Mouse (Mus musculus): ENCODE data around the gene Ackr2.

Ackr2 gene

GRCm38 (mm10) chr9:121891301-121891700, 6.9 kb upstream of the Ackr2 start:
- no peak for DNase-seq (ENCODE audit: low spot score in 2 of 2)

- no peak for DNase-seq (ENCODE audit: low spot score in 2 of 2)
Observed at GRCm38 (mm10) chr9:121892057-121892687, 6.0 kb upstream of the Ackr2 start.

- no peak for DNase-seq (ENCODE audit: low spot score in 2 of 2)
Observed at GRCm38 (mm10) chr9:121894447-121894846, 3.7 kb upstream of the Ackr2 start.

- no peak for DNase-seq (ENCODE audit: low spot score in 2 of 2)
Observed at GRCm38 (mm10) chr9:121895392-121895993, 2.7 kb upstream of the Ackr2 start.

- DNase-seq (ENCODE audit: low spot score in 2 of 2): no peak
Observed at GRCm38 (mm10) chr9:121896820-121897219, 1.3 kb upstream of the Ackr2 start.

- no peak for DNase-seq (ENCODE audit: low spot score in 2 of 2)
Observed at GRCm38 (mm10) chr9:121899306-121899705, 1.2 kb downstream of the Ackr2 start.

GRCm38 (mm10) chr9:121900282-121900855, 2.2 kb downstream of the Ackr2 start:
- no peak for DNase-seq (ENCODE audit: low spot score in 2 of 2)

- DNase-seq (ENCODE audit: low spot score in 2 of 2): no peak
Observed at GRCm38 (mm10) chr9:121901710-121902700, 3.9 kb downstream of the Ackr2 start.

GRCm38 (mm10) chr9:121903476-121904305, 5.5 kb downstream of the Ackr2 start:
- no peak for DNase-seq (ENCODE audit: low spot score in 2 of 2)

- no peak for DNase-seq (ENCODE audit: low spot score in 2 of 2)
Observed at GRCm38 (mm10) chr9:121904319-121904718, 6.2 kb downstream of the Ackr2 start.

GRCm38 (mm10) chr9:121904946-121905345, 6.8 kb downstream of the Ackr2 start:
- DNase-seq (ENCODE audit: low spot score in 2 of 2): no peak

- DNase-seq (ENCODE audit: low spot score in 2 of 2): no peak
Observed at GRCm38 (mm10) chr9:121905556-121906185, 7.5 kb downstream of the Ackr2 start.

- DNase-seq (ENCODE audit: low spot score in 2 of 2): no peak
Observed at GRCm38 (mm10) chr9:121906456-121906855, 8.3 kb downstream of the Ackr2 start.

GRCm38 (mm10) chr9:121907356-121908070, 9.4 kb downstream of the Ackr2 start:
- DNase-seq (ENCODE audit: low spot score in 2 of 2): no peak

- no peak for DNase-seq (ENCODE audit: low spot score in 2 of 2)
Observed at GRCm38 (mm10) chr9:121908321-121908720, 10.2 kb downstream of the Ackr2 start.

GRCm38 (mm10) chr9:121909635-121910034, 11.5 kb downstream of the Ackr2 start:
- no peak for DNase-seq (ENCODE audit: low spot score in 2 of 2)

GRCm38 (mm10) chr9:121911196-121911595, 13.0 kb downstream of the Ackr2 start:
- DNase-seq (ENCODE audit: low spot score in 2 of 2): no peak

GRCm38 (mm10) chr9:121912786-121913185, 14.6 kb downstream of the Ackr2 start:
- no peak for DNase-seq (ENCODE audit: low spot score in 2 of 2)

GRCm38 (mm10) chr9:121914226-121914757, 16.1 kb downstream of the Ackr2 start:
- no peak for DNase-seq (ENCODE audit: low spot score in 2 of 2)

GRCm38 (mm10) chr9:121915056-121915455, 16.9 kb downstream of the Ackr2 start:
- no peak for DNase-seq (ENCODE audit: low spot score in 2 of 2)
